Mouse (Mus musculus) CD4-positive, CD25-positive, alpha-beta regulatory T cell, adult 2 months (primary cell): ENCODE measurements around the gene Rin2.

ENCODE experiments used
- DNase-seq: peaks from one replicate; pipeline ENCODE4 v3.0.0-alpha.2; 2012; ENCODE audit warnings: low read depth, low spot score

The Rin2 gene

GRCm38 (mm10) chr2:145859932-145860801 lies 185.2 kb downstream of the Rin2 start:
- peak; percentile 20 for DNase-seq

GRCm38 (mm10) chr2:145861193-145862123 lies 186.4 kb downstream of the Rin2 start:
- no peak for DNase-seq

DNA sequence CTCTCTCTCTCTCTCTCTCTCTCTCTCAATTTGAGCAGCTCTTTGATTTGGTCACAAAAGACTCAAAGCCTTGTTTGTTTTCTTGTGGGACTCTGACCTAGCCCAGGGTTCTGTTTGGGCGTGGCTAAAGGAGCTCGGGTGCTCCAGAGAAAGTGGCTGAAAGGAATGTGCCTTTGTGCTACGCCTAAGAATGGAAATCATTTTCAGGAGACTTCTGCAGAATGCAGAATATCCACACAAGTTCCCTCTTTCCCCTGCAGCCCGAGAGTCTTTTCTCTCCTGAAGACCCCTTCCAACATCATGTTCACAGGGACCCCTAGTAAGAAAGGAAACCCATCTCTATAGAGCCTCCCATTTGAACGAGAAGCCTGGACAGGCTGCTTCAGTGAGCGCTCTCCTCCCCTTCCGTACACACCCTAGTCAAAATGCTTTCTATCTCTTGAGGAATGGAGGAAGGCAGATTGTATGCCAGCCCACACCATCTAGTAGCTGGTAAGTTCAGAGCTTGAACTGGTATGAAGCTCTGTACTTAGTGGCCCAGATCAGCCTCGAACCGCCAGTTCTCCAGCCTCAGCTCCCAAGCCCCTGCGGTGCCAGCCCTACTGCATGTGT lies 187.3 kb downstream of the Rin2 start:
- no peak for DNase-seq

DNA sequence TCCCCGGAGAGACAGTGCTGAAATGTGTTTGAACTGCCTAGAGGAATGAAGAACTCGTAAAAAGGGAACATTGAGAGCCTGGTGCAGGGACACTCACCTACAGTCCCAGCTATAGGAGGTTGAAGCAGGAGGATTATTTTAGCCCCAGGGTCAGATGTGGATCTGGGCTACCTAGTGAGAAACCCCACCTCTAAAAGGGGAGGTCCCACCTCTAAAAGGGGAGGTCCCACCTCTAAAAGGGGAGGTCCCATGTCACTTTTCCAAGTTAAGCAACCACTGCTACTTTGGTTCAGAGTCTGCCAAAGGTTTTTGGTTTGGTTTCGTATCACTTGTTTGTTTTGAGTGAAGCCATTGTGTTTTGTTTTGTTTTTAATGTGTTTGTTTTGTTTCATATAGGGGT lies 190.3 kb downstream of the Rin2 start:
- no peak for DNase-seq

DNA sequence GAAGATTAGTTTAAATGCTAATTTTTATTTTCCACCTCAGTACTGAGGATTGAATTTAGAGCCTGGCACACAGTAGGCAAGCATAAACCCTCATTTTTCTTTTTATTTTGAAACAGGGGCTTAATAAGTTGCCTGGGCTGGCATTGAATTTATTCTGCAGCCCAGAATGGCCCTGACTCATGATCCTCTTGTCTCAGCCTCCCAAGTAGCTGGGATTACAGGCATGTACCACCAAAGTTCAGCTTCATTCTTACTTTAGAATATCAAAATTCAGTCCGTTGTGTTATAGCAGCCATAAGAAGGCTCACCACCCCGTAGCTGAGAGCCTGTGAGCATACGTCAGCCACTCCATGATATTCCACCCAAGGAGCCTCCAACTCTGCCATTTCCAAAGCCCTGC lies 191.2 kb downstream of the Rin2 start:
- DNase-seq, result no peak

GRCm38 (mm10) chr2:145866695-145867449 lies 191.9 kb downstream of the Rin2 start:
- no peak for DNase-seq

DNA sequence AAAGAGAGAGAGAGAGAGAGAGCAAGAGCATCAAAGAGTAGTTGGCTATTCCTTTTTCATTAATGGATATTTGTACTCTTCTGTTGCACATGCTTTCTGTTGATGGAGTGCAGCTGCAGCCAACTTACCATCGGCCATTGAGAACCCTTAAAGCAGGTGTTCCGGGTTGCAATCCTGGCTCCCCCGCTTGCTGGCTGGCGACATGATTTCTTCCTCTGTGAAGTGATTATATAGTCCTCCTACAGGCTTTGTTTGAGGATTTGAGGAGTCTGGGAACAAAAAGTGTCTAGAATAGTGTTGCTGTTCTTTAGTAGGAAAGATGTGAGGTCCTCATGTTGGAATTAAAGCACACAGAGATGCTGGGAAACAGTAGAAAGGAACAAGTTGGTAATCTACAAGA lies 196.3 kb downstream of the Rin2 start:
- DNase-seq, result no peak

DNA sequence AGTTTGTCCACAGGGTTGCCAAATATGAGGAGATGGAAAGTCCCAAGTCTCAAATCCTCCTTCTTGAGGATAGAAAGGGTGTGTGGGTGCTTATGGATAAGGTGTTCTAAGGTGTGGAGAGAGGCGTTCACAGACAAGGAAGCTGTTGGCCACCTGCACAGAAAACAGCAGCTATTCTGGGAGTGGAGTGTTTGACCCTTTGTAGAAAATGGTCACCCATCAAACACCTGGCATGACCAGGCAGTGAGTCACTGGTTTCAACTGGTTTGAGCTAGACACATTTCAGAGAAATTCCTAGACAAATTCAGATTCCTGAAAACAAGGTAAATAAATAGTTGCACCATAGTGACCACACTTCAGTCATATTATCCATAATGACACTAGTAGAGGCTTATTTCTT lies 197.1 kb downstream of the Rin2 start:
- no peak for DNase-seq

DNA sequence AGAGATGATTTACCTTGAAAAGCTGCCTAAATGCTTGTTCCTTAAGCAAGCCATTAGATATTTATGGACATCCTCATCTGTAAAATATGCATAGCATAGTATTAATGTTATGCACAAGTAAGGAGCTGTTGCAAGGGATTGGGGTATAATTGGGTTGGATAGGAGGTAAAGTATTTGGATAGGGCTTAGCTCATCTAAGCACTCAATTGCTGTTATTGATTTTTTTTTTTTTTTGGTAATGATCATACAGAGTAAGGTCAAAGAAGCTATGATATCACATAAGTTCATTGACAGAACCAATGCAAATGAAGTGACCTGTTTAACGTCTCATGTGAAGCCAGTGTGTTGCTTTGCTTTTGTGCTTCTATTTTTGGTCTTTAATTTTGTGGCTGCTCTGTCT lies 198.9 kb downstream of the Rin2 start:
- no peak for DNase-seq

DNA sequence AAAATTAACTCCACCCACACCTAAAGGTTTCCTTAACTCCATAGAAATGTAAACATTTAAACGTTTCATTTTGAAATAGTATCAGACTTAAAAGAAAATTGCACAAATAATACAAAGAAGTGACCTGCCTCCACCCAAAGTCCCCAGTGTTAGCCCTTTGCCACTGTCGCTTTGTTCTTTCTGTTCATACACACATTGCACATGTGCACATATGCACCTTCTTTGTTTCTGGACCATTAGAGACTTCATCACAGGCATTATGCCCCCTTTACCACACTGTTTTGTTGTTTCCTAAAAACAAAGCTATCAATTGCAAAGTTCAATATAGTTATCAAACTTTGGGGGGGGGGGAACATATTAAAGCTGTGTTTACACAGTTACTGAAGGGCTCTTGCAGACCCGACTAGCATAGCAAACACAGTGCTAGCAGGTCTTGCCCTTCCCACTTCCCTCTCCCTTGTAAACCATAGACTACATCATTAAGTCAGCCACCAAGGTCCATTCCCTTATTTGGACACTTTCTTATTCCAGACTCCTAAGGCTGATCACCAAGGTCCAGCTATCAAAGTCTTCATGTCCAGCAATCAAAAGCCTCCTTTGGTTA lies 200.0 kb downstream of the Rin2 start:
- no peak for DNase-seq

DNA sequence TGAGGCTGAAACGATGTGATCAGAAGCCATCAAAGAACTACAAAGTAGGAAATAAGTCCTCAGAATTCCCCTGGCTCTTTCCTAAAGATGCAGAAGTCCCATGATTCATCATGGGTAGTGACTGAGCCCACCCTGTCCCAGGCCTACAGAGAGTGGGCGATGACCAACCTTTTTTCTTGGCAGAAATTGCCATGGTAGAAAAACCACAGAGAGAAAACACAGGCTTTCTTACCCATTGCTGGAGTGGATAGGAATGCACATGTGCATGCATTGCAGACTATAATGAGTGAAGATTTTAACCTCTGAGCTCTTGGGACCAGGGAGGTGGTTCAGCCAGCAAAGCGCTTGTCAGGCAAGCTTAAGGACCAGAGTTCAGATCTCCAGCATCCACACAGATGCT lies 202.2 kb downstream of the Rin2 start:
- no peak for DNase-seq

- DNase-seq, result no peak
Measured at GRCm38 (mm10) chr2:145880887-145881747, 206.1 kb downstream of the Rin2 start.

DNA sequence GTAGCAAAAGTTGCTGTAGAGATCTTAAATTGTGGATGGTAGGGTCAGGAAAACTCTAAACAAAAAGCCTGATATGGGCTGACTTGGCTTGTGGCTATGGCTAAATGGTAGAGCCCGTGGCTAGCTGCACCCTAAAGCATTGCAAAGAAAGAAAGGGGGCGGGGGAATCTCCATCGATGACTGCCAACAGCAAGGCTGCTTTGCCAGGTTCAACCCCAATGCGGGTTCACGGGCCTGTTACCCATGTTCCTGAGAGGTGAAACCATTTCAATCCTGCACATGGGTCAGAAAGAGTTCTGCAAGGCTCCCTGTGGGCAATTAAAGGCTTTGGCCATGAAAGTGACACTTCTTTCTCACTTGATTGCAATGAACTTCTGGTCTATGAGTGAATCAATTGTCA lies 206.9 kb downstream of the Rin2 start:
- no peak for DNase-seq

- DNase-seq, result peak; percentile 41
Measured at GRCm38 (mm10) chr2:145882398-145882797, 207.4 kb downstream of the Rin2 start.

DNA sequence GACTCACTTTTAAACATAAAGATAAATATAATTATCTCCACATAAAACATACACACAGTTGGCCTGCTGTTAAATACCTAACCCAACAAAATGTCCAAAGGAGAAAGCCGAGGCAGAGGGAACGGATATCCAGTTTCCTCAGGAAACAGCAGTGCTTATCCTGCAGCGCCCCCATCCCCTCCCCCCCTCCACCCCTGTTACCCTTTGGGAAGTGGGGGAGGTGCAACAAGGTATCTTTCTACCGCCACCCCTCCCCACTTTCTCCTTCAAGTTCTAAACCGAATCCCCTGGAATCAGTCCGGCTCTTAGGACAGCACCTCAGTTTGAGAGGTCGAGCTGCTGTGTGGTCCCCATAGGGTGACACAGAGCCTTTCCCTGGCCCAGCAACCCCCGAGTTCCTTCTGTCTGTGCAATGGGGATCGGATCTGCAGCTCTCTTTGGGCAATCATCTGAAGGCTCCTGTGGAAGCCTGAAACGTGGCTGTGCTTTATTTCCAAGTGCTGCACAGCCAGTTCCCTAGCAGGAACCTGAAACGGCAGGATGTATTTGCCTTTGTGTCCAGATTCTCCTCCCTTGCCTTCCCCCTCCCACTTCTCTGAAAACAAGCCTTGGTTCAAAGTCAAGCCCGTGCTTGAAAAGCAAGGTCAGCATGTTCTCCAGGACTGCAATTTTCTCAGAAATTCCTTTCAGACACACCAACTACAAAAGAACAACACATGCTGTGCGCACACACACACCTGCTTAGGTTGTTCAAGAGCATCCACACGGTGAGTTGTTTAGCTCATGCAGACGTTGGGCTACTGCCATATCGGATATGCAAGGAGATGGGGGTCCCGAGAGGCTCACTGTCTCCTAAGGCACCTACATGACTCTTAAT lies 209.3 kb downstream of the Rin2 start:
- no peak for DNase-seq

DNA sequence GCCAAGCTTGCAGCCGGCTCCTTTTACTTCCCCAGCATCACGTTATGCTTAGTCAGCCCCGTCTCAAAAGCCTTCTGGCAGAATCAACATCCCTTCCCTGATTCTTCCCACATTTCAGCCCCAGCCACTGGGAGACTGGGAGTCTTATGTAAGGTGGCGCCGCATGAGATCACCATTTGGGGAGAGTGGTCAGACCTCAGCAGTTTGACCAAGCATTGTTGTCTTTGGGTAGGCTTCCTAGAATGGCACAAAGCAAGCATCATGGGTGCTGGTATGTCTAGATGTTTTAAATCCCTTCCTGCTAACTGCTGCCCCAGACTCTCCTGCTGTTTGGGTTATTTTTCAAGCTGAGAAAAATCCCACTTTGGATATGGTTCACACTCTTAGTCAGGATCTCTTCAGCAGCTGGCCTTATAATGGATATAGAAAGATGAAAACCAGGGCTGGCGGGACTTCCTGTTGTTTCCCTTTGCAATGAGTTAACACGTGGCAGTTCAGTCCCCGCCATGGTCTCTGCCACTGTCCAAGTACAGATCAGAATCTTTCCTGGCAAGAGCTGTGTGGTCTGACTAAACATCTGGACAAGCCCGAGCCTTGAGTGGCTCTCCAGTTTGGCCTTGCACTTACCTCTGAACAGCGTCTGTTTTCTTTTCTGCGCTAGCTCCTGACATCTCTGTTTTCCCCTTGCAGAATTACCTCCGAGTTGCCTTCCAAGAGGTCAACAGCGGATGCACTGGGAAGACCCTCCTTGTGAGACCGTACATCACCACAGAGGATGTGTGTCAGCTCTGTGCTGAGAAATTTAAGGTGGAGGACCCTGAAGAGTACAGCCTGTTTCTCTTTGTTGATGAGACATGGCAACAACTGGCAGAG lies 210.1 kb downstream of the Rin2 start:
- no peak for DNase-seq

DNA sequence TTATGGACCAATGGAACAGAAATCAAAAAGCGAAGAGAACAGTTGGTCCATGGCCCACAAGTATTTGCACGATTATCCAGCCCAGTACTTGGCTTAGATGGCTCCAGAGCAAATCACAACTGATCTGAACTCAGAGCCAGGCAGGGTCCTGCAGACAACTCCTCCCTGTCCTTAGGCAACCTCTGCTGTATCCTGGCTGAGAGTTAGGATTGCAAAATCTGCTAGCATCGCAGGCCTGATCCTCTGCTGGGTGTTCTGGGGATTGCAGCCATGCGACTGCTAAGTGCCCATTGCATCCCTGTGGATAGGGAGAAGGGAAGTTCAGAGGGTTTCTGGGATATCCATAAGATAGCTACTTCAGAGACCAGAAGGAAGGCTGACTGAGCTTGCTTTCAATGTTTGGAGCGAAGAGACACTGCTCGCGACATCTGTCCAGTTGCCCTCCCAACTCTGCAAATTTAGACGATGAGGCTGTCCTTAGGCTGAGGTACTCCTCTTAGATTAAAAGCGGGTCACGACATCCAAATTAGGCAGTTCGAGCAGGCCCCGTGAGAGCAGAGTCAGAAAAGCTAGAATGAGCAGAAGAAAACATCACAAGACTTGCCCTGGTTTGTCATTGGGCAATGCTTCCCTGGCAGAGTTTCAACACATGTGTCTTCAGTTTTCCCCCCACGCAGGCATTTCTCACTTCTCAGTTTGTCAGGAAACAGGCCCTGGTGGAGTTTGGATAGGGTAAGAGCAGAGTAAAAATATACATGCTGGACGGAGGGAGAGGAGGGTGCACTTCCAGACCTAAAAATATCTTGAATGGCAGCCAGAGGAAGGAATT lies 213.1 kb downstream of the Rin2 start:
- no peak for DNase-seq
